In the genomic region with DNA sequence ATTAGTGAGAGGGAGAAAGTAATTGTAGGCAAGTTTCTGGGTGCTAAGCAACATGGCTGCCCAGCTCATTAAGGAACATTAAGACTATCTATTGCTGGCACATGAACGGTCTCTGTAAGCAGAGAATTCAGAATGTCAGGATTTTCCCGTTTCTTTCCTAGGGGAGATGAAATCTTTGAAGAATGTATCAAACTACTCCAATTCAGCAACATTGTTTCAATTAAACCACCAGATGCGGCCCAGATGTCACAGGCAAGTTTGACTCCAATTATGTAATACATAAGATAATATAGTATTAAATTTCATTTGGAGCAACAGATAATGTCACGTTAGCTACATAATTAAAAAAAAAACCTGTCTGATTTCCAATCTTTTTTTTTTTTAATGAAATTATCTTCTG, we compare ENCODE assay signal across 28 mouse cellular contexts.
A peak's percentile ranks its signal among the peaks of the same experiment; 100 is the strongest.
DNase-seq lines count a peak whose midpoint lies in the region; ATAC-seq lines count a peak whose summit lies in the region.
"Had no signal": no experiment of that assay in that cellular context is flagged by ENCODE, and none has a peak within 500 bp of the region (broad histone marks: within the 10 kb centered on the region; RNA-seq: fewer than 3 reads in every experiment).

No protein-coding gene starts in this region.

- H3K4me3 ChIP-seq in heart, embryonic 10.5 days: no peak overlapping the region
- no peak overlapping the region for H3K4me3 ChIP-seq in embryonic facial prominence, embryonic 11.5 days (ENCODE audit: low read depth, low read length)
- no peak overlapping the region for H3K4me3 ChIP-seq in embryonic facial prominence, embryonic 14.5 days (ENCODE audit: low read depth, low read length)
- H3K4me3 ChIP-seq: embryonic facial prominence, embryonic 15.5 days; heart, adult 2 months; hindbrain, embryonic 10.5 days; hindbrain, embryonic 13.5 days; intestine, embryonic 15.5 days had no signal

- no peak overlapping the region for H3K27ac ChIP-seq in heart, embryonic 10.5 days
- H3K27ac ChIP-seq in embryonic facial prominence, embryonic 11.5 days (replicated peaks; ENCODE audit: low read depth, low read length): no peak overlapping the region
- peak overlapping the region; percentile 24; the same call in 1 of the 2 replicates for H3K27ac ChIP-seq in embryonic facial prominence, embryonic 14.5 days (replicated peaks; ENCODE audit: low read depth, low read length)
- H3K27ac ChIP-seq: embryonic facial prominence, embryonic 15.5 days; heart, adult 2 months; intestine, embryonic 15.5 days had no signal

- 83% methylated on average over 4 of the region's 4 CpGs for WGBS in heart, embryonic 10.5 days
- 29% methylated on average over 4 of the region's 4 CpGs for WGBS in embryonic facial prominence, embryonic 11.5 days
- 35% methylated on average over 4 of the region's 4 CpGs for WGBS in embryonic facial prominence, embryonic 14.5 days

- H3K4me1 ChIP-seq in heart, embryonic 10.5 days: peaks cover 16% of the 10 kb centered on the region; the same call in 1 of the 2 replicates
- no peaks in the 10 kb centered on the region; the same call in none of the 2 replicates for H3K4me1 ChIP-seq in embryonic facial prominence, embryonic 11.5 days (ENCODE audit: control insufficient read depth, insufficient read depth, low read length)
- peaks cover 17% of the 10 kb centered on the region for H3K4me1 ChIP-seq in embryonic facial prominence, embryonic 14.5 days (ENCODE audit: control insufficient read depth, insufficient read depth, low read length)

- no peak overlapping the region for H3K4me2 ChIP-seq in embryonic facial prominence, embryonic 11.5 days (ENCODE audit: low read depth, low read length)
- no peak overlapping the region for H3K4me2 ChIP-seq in embryonic facial prominence, embryonic 14.5 days (ENCODE audit: low read depth, low read length)
- H3K4me2 ChIP-seq: embryonic facial prominence, embryonic 15.5 days; heart, embryonic 11.5 days; hindbrain, embryonic 13.5 days; intestine, embryonic 15.5 days had no signal

- H3K36me3 ChIP-seq in heart, embryonic 10.5 days: no peaks in the 10 kb centered on the region
- no peaks in the 10 kb centered on the region for H3K36me3 ChIP-seq in embryonic facial prominence, embryonic 11.5 days (replicated peaks; ENCODE audit: control insufficient read depth, insufficient read depth, low read depth, low read length)
- no peaks in the 10 kb centered on the region for H3K36me3 ChIP-seq in embryonic facial prominence, embryonic 14.5 days (ENCODE audit: control insufficient read depth, insufficient read depth, low read length)
- H3K36me3 ChIP-seq: embryonic facial prominence, embryonic 15.5 days; G1E; hindbrain, embryonic 10.5 days; hindbrain, embryonic 13.5 days; intestine, embryonic 15.5 days had no signal

- H3K9me3 ChIP-seq in heart, embryonic 10.5 days: no peaks in the 10 kb centered on the region
- H3K9me3 ChIP-seq in embryonic facial prominence, embryonic 11.5 days (replicated peaks; ENCODE audit: control insufficient read depth, low read length): no peaks in the 10 kb centered on the region
- H3K9me3 ChIP-seq in embryonic facial prominence, embryonic 14.5 days (ENCODE audit: control insufficient read depth, low read length): no peaks in the 10 kb centered on the region
- H3K9me3 ChIP-seq: embryonic facial prominence, embryonic 15.5 days; hindbrain, embryonic 10.5 days; hindbrain, embryonic 13.5 days; intestine, embryonic 15.5 days had no signal

- peak; percentile 35 to 45 for DNase-seq in heart, postnatal 10 days
- DNase-seq in heart, embryonic 10.5 days (ENCODE audit: low spot score): no peak
- peak; percentile 81 for DNase-seq in embryonic facial prominence, embryonic 11.5 days (ENCODE audit: low spot score)
- peak; percentile 67 for DNase-seq in embryonic facial prominence, embryonic 14.5 days (ENCODE audit: low spot score)
- no peak for DNase-seq in cerebellum, adult 9-10 months
- no peak for DNase-seq in kidney, adult 9 months
- no peak for DNase-seq in kidney, postnatal 36 days
- DNase-seq in layer of hippocampus, postnatal 10 days (ENCODE audit: low spot score in 2 of 2): no peak
- DNase-seq: adrenal gland, postnatal 14 days; B cell, adult 2 months; cerebellum, adult 11 months; cerebellum, adult 2 months; cerebellum, postnatal 10 days; cerebellum, postnatal 36 days; embryo, embryonic 11 days; forebrain, postnatal 0 days; gastrocnemius, postnatal 25 days; heart, adult 2 months; heart, postnatal 36 days had no signal

- intact Hi-C loops in heart, postnatal 10 days (cut with DNase I): loop anchor here (10.0 kb wide), 1 partner anchor 70 kb away; the partner anchor contains the start of gene Srgap1

- H3K27me3 ChIP-seq in heart, embryonic 10.5 days (ENCODE audit: insufficient read depth, poor library complexity, severe bottlenecking): no peaks in the 10 kb centered on the region
- H3K27me3 ChIP-seq in embryonic facial prominence, embryonic 11.5 days (ENCODE audit: control insufficient read depth, insufficient read depth, low read length): no peaks in the 10 kb centered on the region
- H3K27me3 ChIP-seq in embryonic facial prominence, embryonic 14.5 days (replicated peaks; ENCODE audit: control insufficient read depth, insufficient read depth, low read length): no peaks in the 10 kb centered on the region
- H3K27me3 ChIP-seq: CH12.LX; embryonic facial prominence, embryonic 15.5 days; hindbrain, embryonic 13.5 days; intestine, embryonic 15.5 days had no signal

- H3K9ac ChIP-seq in embryonic facial prominence, embryonic 11.5 days (replicated peaks; ENCODE audit: low read length): no peak overlapping the region
- H3K9ac ChIP-seq in embryonic facial prominence, embryonic 14.5 days (ENCODE audit: low read depth, low read length): no peak overlapping the region
- H3K9ac ChIP-seq: embryonic facial prominence, embryonic 15.5 days; forebrain, postnatal 0 days; hindbrain, embryonic 13.5 days; intestine, embryonic 15.5 days had no signal

- no peak for ATAC-seq in embryonic facial prominence, embryonic 11.5 days (replicated peaks; ENCODE audit: insufficient number of reproducible peaks, low FRiP score, low TSS enrichment, low read depth)
- ATAC-seq in embryonic facial prominence, embryonic 14.5 days (ENCODE audit: low read depth): no peak
- ATAC-seq: forebrain, embryonic 14.5 days; forebrain, postnatal 0 days; hindbrain, embryonic 16.5 days; intestine, embryonic 15.5 days had no signal

Comparison
In these comparisons a context has a peak if more than half of its experiments do, and no peak if none do; other contexts are left out.
1. DNase-seq: peak in heart, postnatal 10 days (2 of 2), embryonic facial prominence, embryonic 11.5 days (single experiment) and embryonic facial prominence, embryonic 14.5 days (single experiment); none in heart, embryonic 10.5 days (single experiment), cerebellum, adult 9-10 months (single experiment), kidney, adult 9 months (single experiment), kidney, postnatal 36 days (0 of 2) and layer of hippocampus, postnatal 10 days (0 of 2).